Comparison of ENCODE assay signal across 8 mouse cellular contexts in the genomic region with DNA sequence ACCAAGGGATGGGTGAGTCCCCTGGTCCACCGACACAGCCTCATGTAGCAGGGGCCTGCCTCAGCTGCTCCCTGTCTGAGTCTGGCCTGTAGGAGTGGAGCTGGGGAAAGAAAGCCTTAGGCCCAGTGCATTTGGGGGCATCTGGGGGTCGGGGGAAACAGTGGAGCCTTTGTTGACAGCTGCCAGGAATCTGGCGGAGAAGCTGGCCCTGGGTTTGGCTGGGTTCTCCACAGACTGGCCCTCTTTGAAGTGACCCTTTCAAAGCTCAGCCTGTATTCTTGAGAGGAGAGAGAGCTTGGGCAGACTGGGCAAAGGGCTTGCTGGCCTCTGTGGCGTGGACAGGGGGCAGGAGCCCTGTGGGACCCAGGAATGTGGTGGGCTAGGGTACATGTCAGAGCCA. TPM values are rescaled to one million over a fixed set of nuclear protein-coding genes. Genes with fewer than 3 reads are reported as not detected.
DNase-seq lines count a peak whose midpoint lies in the region; ATAC-seq and TF ChIP-seq lines count a peak whose summit lies in the region.

No protein-coding gene starts in this region.

- no peak for TF ChIP-seq POLR2A in limb, embryonic 14.5 days (IDR thresholded peaks at IDR 0.05; ENCODE audit: borderline replicate concordance, extremely low read depth, insufficient read depth, insufficient read length)

- peak overlapping the region; percentile 11; the same call in 1 of the 2 replicates for H3K27ac ChIP-seq in forebrain, embryonic 14.5 days (ENCODE audit: low read depth, low read length)
- H3K27ac ChIP-seq in forebrain, embryonic 11.5 days (ENCODE audit: low read depth, low read length): no peak overlapping the region
- H3K27ac ChIP-seq in left cerebral cortex, adult 2 months: peak overlapping the region; percentile 76
- no peak overlapping the region for H3K27ac ChIP-seq in forebrain, embryonic 16.5 days (ENCODE audit: low read length)
- H3K27ac ChIP-seq in limb, embryonic 14.5 days (replicated peaks; ENCODE audit: low read depth, low read length): peak overlapping the region; percentile 48; the same call in 1 of the 2 replicates

- no peak for ATAC-seq in forebrain, embryonic 14.5 days
- no peak for ATAC-seq in forebrain, embryonic 11.5 days (replicated peaks; ENCODE audit: low FRiP score)
- ATAC-seq in forebrain, embryonic 16.5 days: peak; percentile 55; the same call in 1 of the 2 replicates
- peak; percentile 27; the same call in 1 of the 2 replicates for ATAC-seq in limb, embryonic 14.5 days (ENCODE audit: low FRiP score, low read depth)

- no peak overlapping the region for H3K9ac ChIP-seq in forebrain, embryonic 14.5 days (ENCODE audit: low read length)
- H3K9ac ChIP-seq in forebrain, embryonic 11.5 days (ENCODE audit: low read length): no peak overlapping the region; the same call in 1 of the 2 replicates
- H3K9ac ChIP-seq in forebrain, embryonic 16.5 days (replicated peaks; ENCODE audit: low read depth, low read length): no peak overlapping the region
- no peak overlapping the region for H3K9ac ChIP-seq in limb, embryonic 14.5 days (ENCODE audit: low read depth, low read length, severe bottlenecking)

- no peak for TF ChIP-seq CTCF in left cerebral cortex, adult 2 months (IDR thresholded peaks at IDR 0.05)

- DNase-seq in forebrain, embryonic 14.5 days (ENCODE audit: low spot score): no peak
- no peak for DNase-seq in forebrain, embryonic 11.5 days (ENCODE audit: low spot score)
- DNase-seq in left cerebral cortex, adult 2 months (ENCODE audit: extremely low spot score in 1 of 2, low spot score in 2 of 2): peak in 1 of 2 experiments; percentile 54
- DNase-seq in left cerebral cortex, adult 8-10 months (ENCODE audit: low spot score in 2 of 2): no peak
- no peak for DNase-seq in limb, embryonic 14.5 days (ENCODE audit: low spot score)
- DNase-seq in ovary, postnatal 14 days (ENCODE audit: low spot score): no peak
- DNase-seq in kidney, postnatal 10 days: no peak

- no peaks in the 10 kb centered on the region for H3K4me1 ChIP-seq in forebrain, embryonic 14.5 days (ENCODE audit: control insufficient read depth, insufficient read depth, low read length)
- peaks cover 3% of the 10 kb centered on the region; the same call in 1 of the 2 replicates for H3K4me1 ChIP-seq in forebrain, embryonic 11.5 days (replicated peaks; ENCODE audit: control insufficient read depth, insufficient read depth, low read length)
- no peaks in the 10 kb centered on the region; the same call in 1 of the 2 replicates for H3K4me1 ChIP-seq in forebrain, embryonic 16.5 days (replicated peaks; ENCODE audit: control insufficient read depth, insufficient read depth, low read length)
- H3K4me1 ChIP-seq in limb, embryonic 14.5 days (ENCODE audit: control insufficient read depth, insufficient read depth, low read length): peaks cover 7% of the 10 kb centered on the region

- no peaks in the 10 kb centered on the region for H3K27me3 ChIP-seq in forebrain, embryonic 14.5 days (replicated peaks; ENCODE audit: control insufficient read depth, insufficient read depth, low read length)
- no peaks in the 10 kb centered on the region for H3K27me3 ChIP-seq in forebrain, embryonic 11.5 days (ENCODE audit: control insufficient read depth, insufficient read depth, low read length)
- no peaks in the 10 kb centered on the region for H3K27me3 ChIP-seq in forebrain, embryonic 16.5 days (replicated peaks; ENCODE audit: control insufficient read depth, insufficient read depth, low read length)
- H3K27me3 ChIP-seq in limb, embryonic 14.5 days (ENCODE audit: control insufficient read depth, insufficient read depth, low read length): no peaks in the 10 kb centered on the region

- no peaks in the 10 kb centered on the region for H3K9me3 ChIP-seq in forebrain, embryonic 14.5 days (replicated peaks; ENCODE audit: control insufficient read depth, low read length)
- no peaks in the 10 kb centered on the region for H3K9me3 ChIP-seq in forebrain, embryonic 11.5 days (ENCODE audit: control insufficient read depth, low read length)
- no peaks in the 10 kb centered on the region for H3K9me3 ChIP-seq in forebrain, embryonic 16.5 days (ENCODE audit: control insufficient read depth, low read length)
- H3K9me3 ChIP-seq in limb, embryonic 14.5 days (ENCODE audit: control insufficient read depth, low read length): no peaks in the 10 kb centered on the region

- no peak overlapping the region for H3K4me3 ChIP-seq in forebrain, embryonic 14.5 days (ENCODE audit: low read depth, low read length)
- no peak overlapping the region for H3K4me3 ChIP-seq in forebrain, embryonic 11.5 days (ENCODE audit: low read depth, low read length)
- no peak overlapping the region for H3K4me3 ChIP-seq in left cerebral cortex, adult 2 months
- no peak overlapping the region for H3K4me3 ChIP-seq in forebrain, embryonic 16.5 days (replicated peaks; ENCODE audit: low read length)
- no peak overlapping the region for H3K4me3 ChIP-seq in limb, embryonic 14.5 days (replicated peaks; ENCODE audit: low read length)

- no peaks in the 10 kb centered on the region for H3K36me3 ChIP-seq in forebrain, embryonic 14.5 days (ENCODE audit: control insufficient read depth, insufficient read depth, low read length)
- H3K36me3 ChIP-seq in forebrain, embryonic 11.5 days (ENCODE audit: control insufficient read depth, insufficient read depth, low read length): no peaks in the 10 kb centered on the region
- H3K36me3 ChIP-seq in forebrain, embryonic 16.5 days (ENCODE audit: control insufficient read depth, insufficient read depth): no peaks in the 10 kb centered on the region
- peaks cover 2% of the 10 kb centered on the region; the same call in 1 of the 2 replicates for H3K36me3 ChIP-seq in limb, embryonic 14.5 days (ENCODE audit: control insufficient read depth, insufficient read depth, low read length)

- 54% methylated on average over 4 of the region's 4 CpGs for WGBS in forebrain, embryonic 14.5 days
- 47% methylated on average over 4 of the region's 4 CpGs for WGBS in forebrain, embryonic 11.5 days
- 30% methylated on average over 4 of the region's 4 CpGs for WGBS in forebrain, embryonic 16.5 days
- 54% methylated on average over 4 of the region's 4 CpGs for WGBS in limb, embryonic 14.5 days

- intact Hi-C loops in left cerebral cortex, adult 2 months (cut with DNase I): no loop called here

- H3K4me2 ChIP-seq in forebrain, embryonic 14.5 days (ENCODE audit: low read length): no peak overlapping the region
- no peak overlapping the region for H3K4me2 ChIP-seq in forebrain, embryonic 11.5 days (ENCODE audit: low read depth, low read length, severe bottlenecking)
- H3K4me2 ChIP-seq in forebrain, embryonic 16.5 days (ENCODE audit: low read length): no peak overlapping the region
- no peak overlapping the region for H3K4me2 ChIP-seq in limb, embryonic 14.5 days (replicated peaks; ENCODE audit: low read depth, low read length, severe bottlenecking)

RNA-seq across cellular contexts. Expression of gene Arhgap23, which starts 7.2 kb away (rescaled TPM):
- 5.4 and 6.3 TPM in 2 replicates for polyA plus RNA-seq in forebrain, embryonic 14.5 days (2014; fragmentation: Nextera tagmentation; extraction: Ambion mirVana)
- 3.2 and 4.8 TPM in 2 replicates for polyA plus RNA-seq in forebrain, embryonic 11.5 days (2014; fragmentation: Nextera tagmentation; extraction: Ambion mirVana)
- total RNA-seq in left cerebral cortex, adult 2 months (2021): 10 to 100 TPM; 64.4 to 78.6 TPM
- 10 to 100 TPM; 72.5 to 74.5 (median 73.4) TPM for total RNA-seq in left cerebral cortex, adult 8-10 months (2022)
- 6.9 and 7.5 TPM in 2 replicates for polyA plus RNA-seq in forebrain, embryonic 16.5 days (2015; fragmentation: Nextera tagmentation; extraction: Ambion mirVana)
- 28.9 and 37.9 TPM in 2 replicates for polyA plus RNA-seq in limb, embryonic 14.5 days (2012; rRNA removed)
- polyA plus RNA-seq in limb, embryonic 14.5 days (2014; fragmentation: Nextera tagmentation; extraction: Ambion mirVana): 9.8 and 10.8 TPM in 2 replicates

Comparison
In these comparisons a context has a peak if more than half of its experiments do, and no peak if none do; other contexts are left out.
1. ATAC-seq: peak in forebrain, embryonic 16.5 days (single experiment) and limb, embryonic 14.5 days (single experiment); none in forebrain, embryonic 14.5 days (single experiment) and forebrain, embryonic 11.5 days (single experiment).
2. H3K27ac ChIP-seq: peak in forebrain, embryonic 14.5 days (single experiment), left cerebral cortex, adult 2 months (single experiment) and limb, embryonic 14.5 days (single experiment); none in forebrain, embryonic 11.5 days (single experiment) and forebrain, embryonic 16.5 days (single experiment).